Mouse (Mus musculus): ENCODE measurements around the gene Tacc3.

The Tacc3 gene

GRCm38 (mm10) chr5:33656739-33657138 is 1.2 kb upstream of the Tacc3 start:
- DNase-seq: no peak

GRCm38 (mm10) chr5:33657251-33657786 is 609 bp upstream of the Tacc3 start:
- DNase-seq: no peak

- DNase-seq: no peak
Observed at GRCm38 (mm10) chr5:33658664-33659050, 729 bp downstream of the Tacc3 start.

- DNase-seq: peak; percentile 62
Observed at GRCm38 (mm10) chr5:33668223-33668622, 10.3 kb downstream of the Tacc3 start.

- no peak for DNase-seq
Observed at GRCm38 (mm10) chr5:33671659-33672058, 13.7 kb downstream of the Tacc3 start.

GRCm38 (mm10) chr5:33674439-33674838 is 16.5 kb downstream of the Tacc3 start:
- DNase-seq: no peak

- DNase-seq: peak; percentile 84
Observed at GRCm38 (mm10) chr5:33675964-33676363, 18.0 kb downstream of the Tacc3 start.

- DNase-seq: no peak
Observed at GRCm38 (mm10) chr5:33678244-33678643, 20.3 kb downstream of the Tacc3 start.

GRCm38 (mm10) chr5:33681044-33681443 is 23.1 kb downstream of the Tacc3 start:
- no peak for DNase-seq

GRCm38 (mm10) chr5:33681611-33682388 is 23.9 kb downstream of the Tacc3 start:
- no peak for DNase-seq

GRCm38 (mm10) chr5:33682963-33683362 is 25.0 kb downstream of the Tacc3 start:
- DNase-seq: no peak

- DNase-seq: peak; percentile 73
Observed at GRCm38 (mm10) chr5:33683897-33684652, 26.1 kb downstream of the Tacc3 start.

GRCm38 (mm10) chr5:33684932-33685331 is 27.0 kb downstream of the Tacc3 start:
- no peak for DNase-seq

- no peak for DNase-seq
Observed at GRCm38 (mm10) chr5:33687142-33687541, 29.2 kb downstream of the Tacc3 start.

GRCm38 (mm10) chr5:33688278-33689220 is 30.6 kb downstream of the Tacc3 start:
- no peak for DNase-seq

GRCm38 (mm10) chr5:33689221-33689844 is 31.4 kb downstream of the Tacc3 start:
- peak; percentile 67 for DNase-seq

- peak; percentile 75 for DNase-seq
Observed at GRCm38 (mm10) chr5:33689852-33690645, 32.1 kb downstream of the Tacc3 start.

- no peak for DNase-seq
Observed at GRCm38 (mm10) chr5:33692393-33692792, 34.5 kb downstream of the Tacc3 start.

- no peak for DNase-seq
Observed at GRCm38 (mm10) chr5:33694461-33694847, 36.5 kb downstream of the Tacc3 start.

GRCm38 (mm10) chr5:33694848-33695717 is 37.2 kb downstream of the Tacc3 start:
- peak; percentile 65 for DNase-seq

All from lung, postnatal 14 days (tissue).